Mouse (Mus musculus) cerebellum, adult 2 months (tissue): ENCODE results near the gene Rerg.

Experiments
- CTCF ChIP-seq: fragments of 200-500 bp; IDR thresholded peaks from 2 replicates; pipeline ENCODE4 v1.5.1; 2011; ENCODE audit warnings: low read depth, mild to moderate bottlenecking, control low read depth, low read length, moderate library complexity, borderline replicate concordance; ENCODE audit not compliant: insufficient read depth
- POLR2A ChIP-seq: fragments of 200-500 bp; IDR thresholded peaks from 2 replicates; pipeline ENCODE4 v1.6.1; 2011; ENCODE audit warnings: low read length, control low read depth, borderline replicate concordance; ENCODE audit not compliant: insufficient read depth

DNA sequence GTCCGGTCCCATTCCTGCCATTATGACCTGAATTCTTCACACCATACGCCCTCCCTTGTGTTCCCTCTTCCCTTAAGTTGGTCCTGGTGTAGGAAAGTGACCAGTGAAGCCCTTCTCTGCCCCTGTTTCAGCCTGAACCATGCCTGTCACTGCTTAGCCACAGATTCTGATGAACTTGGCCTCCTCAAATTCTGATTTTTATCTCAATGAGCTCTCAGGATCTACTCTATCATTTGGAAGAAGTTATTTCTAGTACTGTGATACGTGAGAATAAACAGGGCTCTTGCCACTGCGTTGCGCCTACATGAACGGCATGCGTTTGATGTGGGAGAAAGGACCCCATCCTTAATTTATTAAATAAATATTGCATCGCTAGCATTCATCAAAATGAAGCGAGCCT, 117.3 kb downstream of the Rerg start:
- TF ChIP-seq CTCF: no peak
- TF ChIP-seq POLR2A: no peak
